Mouse (Mus musculus) neural tube, embryonic 14.5 days (tissue): ENCODE measurements around the gene Kcnb1. TPM values are rescaled to one million over a fixed set of nuclear protein-coding genes. Genes with fewer than 3 reads are reported as not detected.

Experiments used
- ATAC-seq: fragments of 200-750 bp; cut with Nextera tagmentation; 2 replicates; pipeline ENCODE4 v1.8.0; 2017; ENCODE audit warnings: low read depth, mild to moderate bottlenecking, moderate TSS enrichment, moderate library complexity
- H3K27ac ChIP-seq: fragments of 300-500 bp; sonication (generic); 2 replicates; pipeline ENCODE4 v1.5.1; 2014; ENCODE audit warnings: low read depth, mild to moderate bottlenecking, control low read depth, low read length, moderate library complexity, mixed read lengths
- H3K27me3 ChIP-seq: fragments of 300-500 bp; sonication (generic); 2 replicates; pipeline ENCODE4 v1.6.1; 2014; ENCODE audit warnings: low read length; ENCODE audit not compliant: control insufficient read depth, insufficient read depth
- H3K36me3 ChIP-seq: fragments of 300-500 bp; sonication (generic); 2 replicates; pipeline ENCODE4 v1.6.1; 2014; ENCODE audit warnings: low read length, mixed read lengths; ENCODE audit not compliant: control insufficient read depth, insufficient read depth
- H3K4me1 ChIP-seq: fragments of 300-500 bp; sonication (generic); 2 replicates; pipeline ENCODE4 v1.6.1; 2014; ENCODE audit warnings: low read length; ENCODE audit not compliant: control insufficient read depth, insufficient read depth
- H3K4me2 ChIP-seq: fragments of 300-500 bp; sonication (generic); 2 replicates; pipeline ENCODE4 v1.6.1; 2014; ENCODE audit warnings: mild to moderate bottlenecking, low read depth, low read length, control low read depth
- H3K4me3 ChIP-seq: fragments of 300-500 bp; sonication (generic); 2 replicates; pipeline ENCODE4 v1.5.1; 2014; ENCODE audit warnings: low read depth, low read length, control low read depth, mixed read lengths
- H3K9ac ChIP-seq: fragments of 300-500 bp; sonication (generic); replicated peaks from 2 replicates; pipeline ENCODE4 v1.6.1; 2014; ENCODE audit warnings: low read depth, mild to moderate bottlenecking, control low read depth, low read length, mixed read lengths
- H3K9me3 ChIP-seq: fragments of 300-500 bp; sonication (generic); 2 replicates; pipeline ENCODE4 v1.6.1; 2016; ENCODE audit warnings: low read length; ENCODE audit not compliant: control insufficient read depth
- WGBS: fragments of 180-500 bp; shearing (Covaris S2); extraction: QIAGEN DNeasy Blood & Tissue Kit; methylation state at CpG from one replicate; pipeline ENCODE4 v1.1.7; 2014; 5-methylcytosine and 5-hydroxymethylcytosine counted together
- polyA plus RNA-seq: library from polyadenylated mRNA; unstranded; fragments of >200 nt; fragmentation: Nextera tagmentation; extraction: Ambion mirVana; gene quantifications from 2 replicates; pipeline ENCODE4 v1.2.1, GENCODE M21; 2014

The Kcnb1 gene
- polyA plus RNA-seq, 1 experiment from 2014 or later: 5.4 TPM

DNA sequence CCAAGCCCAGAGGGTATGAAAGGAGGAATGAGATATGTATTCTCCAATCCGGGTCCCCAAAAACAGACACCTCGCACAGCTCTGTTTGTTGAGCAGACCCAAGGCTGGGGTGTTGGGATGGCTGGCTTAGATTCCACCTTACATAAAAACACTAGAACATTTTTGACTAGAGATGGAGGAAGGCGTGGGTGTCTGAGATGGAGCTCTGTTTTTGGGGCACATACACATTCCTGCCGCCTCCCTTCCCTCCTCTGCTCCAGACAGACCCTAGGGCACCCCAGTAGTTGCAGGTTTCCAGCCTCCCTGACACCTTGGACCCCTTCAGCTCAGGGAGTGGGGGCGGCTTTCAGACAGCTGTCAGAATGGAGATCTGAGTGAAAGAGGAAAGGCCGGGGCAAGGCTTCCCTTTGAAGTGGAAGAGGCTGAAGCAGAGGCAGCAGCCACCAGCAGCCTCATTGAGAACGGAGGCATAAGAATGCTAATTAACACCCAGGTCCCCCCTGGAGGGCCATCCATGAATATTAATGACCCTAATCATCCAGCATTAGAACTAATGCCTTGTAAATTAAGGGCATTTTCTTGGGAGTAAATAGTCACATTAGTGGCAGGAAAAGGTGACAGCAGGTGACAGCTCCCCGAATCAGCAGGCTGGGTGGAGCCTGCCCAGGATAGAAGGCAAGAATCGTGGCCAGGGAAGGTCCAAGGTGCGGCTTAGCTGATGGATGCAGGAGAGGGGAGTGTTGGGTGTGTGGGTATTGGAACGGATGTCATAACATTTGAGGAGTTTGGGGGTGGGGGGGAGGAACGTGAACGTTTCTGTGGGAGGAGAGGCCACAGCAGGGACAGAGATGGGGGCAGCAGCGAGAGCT lies 45.3 kb downstream of the Kcnb1 start:
- ATAC-seq: no peak; the same call in 1 of the 2 replicates
- no peaks in the 10 kb centered on the region for H3K36me3 ChIP-seq
- no peaks in the 10 kb centered on the region for H3K27me3 ChIP-seq
- H3K9me3 ChIP-seq: no peaks in the 10 kb centered on the region
- H3K4me3 ChIP-seq: no peak overlapping the region
- H3K9ac ChIP-seq: no peak overlapping the region
- H3K27ac ChIP-seq: 0 out of 2 replicates have a peak overlapping the region, but pooled peaks have one; percentile 4
- peaks cover 13% of the 10 kb centered on the region for H3K4me1 ChIP-seq
- WGBS: 11% methylated on average over 14 of the region's 14 CpGs
- no peak overlapping the region for H3K4me2 ChIP-seq

DNA sequence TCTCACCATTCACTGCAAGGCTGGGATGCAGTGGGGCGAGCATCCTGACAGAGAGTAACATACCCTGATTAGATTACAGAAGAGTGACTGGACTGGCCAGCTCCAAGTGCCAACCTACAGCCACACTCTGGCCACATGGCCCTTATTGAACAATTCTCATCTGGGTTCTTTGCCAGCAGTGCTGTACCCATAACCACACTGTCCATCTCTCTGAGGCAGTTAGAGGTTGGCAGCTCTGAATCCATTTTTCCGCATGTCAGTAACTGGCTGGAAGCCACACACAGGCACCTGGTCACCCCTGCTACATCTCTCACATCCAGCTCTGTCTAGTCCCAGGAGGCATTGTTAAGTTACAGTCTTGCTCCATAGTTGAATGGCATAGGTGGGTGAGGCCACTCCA lies 46.0 kb downstream of the Kcnb1 start:
- Histone ChIP-seq H3K27me3 (no peaks in the 10 kb centered on the region), H3K36me3 (no peaks in the 10 kb centered on the region), H3K4me3 (no peak overlapping the region), H3K27ac (0 out of 2 replicates have a peak overlapping the region, but pooled peaks have one; percentile 4), H3K4me2 (no peak overlapping the region), H3K9ac (no peak overlapping the region), H3K9me3 (no peaks in the 10 kb centered on the region), H3K4me1 (peaks cover 13% of the 10 kb centered on the region)
- 68% methylated on average over 2 of the region's 2 CpGs for WGBS
- no peak for ATAC-seq

DNA sequence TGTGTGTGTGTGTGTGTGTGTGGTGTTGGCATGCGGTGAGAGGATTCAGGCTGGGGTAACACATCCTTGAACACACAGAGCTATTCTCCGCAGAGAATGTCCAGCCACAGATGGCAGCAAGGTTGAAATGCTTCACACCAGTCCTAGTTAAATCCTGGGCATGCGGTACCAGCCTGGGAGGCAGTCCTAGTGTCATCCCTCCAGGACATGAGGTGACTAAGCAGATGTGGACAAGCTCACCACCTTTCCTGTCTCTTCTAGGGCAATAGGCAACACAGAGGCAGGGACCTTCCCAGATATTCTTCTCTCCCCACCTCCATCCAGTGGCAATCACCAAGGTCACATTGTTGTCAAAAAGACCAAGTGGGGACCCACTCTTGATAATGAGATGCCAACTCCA lies 47.7 kb downstream of the Kcnb1 start:
- WGBS: 97% methylated on average over 3 of the region's 3 CpGs
- no peaks in the 10 kb centered on the region for H3K9me3 ChIP-seq
- no peaks in the 10 kb centered on the region for H3K36me3 ChIP-seq

DNA sequence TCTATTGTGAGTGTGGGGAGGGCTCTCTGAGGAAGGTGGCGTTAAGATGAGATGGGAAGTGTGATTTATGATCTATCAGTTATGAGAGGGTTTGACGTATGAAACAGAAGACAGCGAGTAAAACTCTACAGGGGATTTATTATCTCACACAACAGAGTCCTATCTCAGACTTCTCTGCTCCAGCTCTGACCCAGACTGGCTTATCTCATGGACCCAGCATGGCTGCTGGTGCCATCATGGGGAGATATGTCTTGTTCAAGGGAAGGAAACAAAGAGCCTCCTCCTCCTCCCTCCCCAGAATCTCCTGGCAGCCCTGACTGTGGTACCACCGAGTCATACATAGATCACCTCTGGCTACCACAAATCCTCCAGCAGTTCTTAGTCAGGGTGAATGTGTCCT lies 48.1 kb downstream of the Kcnb1 start:
- no peaks in the 10 kb centered on the region for H3K27me3 ChIP-seq
- H3K4me2 ChIP-seq: no peak overlapping the region
- no peak for ATAC-seq
- no peaks in the 10 kb centered on the region for H3K36me3 ChIP-seq
- H3K27ac ChIP-seq: no peak overlapping the region
- peaks cover 19% of the 10 kb centered on the region for H3K4me1 ChIP-seq
- no peaks in the 10 kb centered on the region for H3K9me3 ChIP-seq
- 73% methylated on average over 4 of the region's 4 CpGs for WGBS
- H3K4me3 ChIP-seq: no peak overlapping the region
- H3K9ac ChIP-seq: no peak overlapping the region

More for the DNA sequence above, 47.7 kb downstream of the Kcnb1 start:
- H3K27me3 ChIP-seq: no peaks in the 10 kb centered on the region
- ATAC-seq: no peak
- no peak overlapping the region for H3K9ac ChIP-seq
- peaks cover 14% of the 10 kb centered on the region for H3K4me1 ChIP-seq
- H3K4me2 ChIP-seq: no peak overlapping the region
- no peak overlapping the region for H3K27ac ChIP-seq
- H3K4me3 ChIP-seq: no peak overlapping the region

DNA sequence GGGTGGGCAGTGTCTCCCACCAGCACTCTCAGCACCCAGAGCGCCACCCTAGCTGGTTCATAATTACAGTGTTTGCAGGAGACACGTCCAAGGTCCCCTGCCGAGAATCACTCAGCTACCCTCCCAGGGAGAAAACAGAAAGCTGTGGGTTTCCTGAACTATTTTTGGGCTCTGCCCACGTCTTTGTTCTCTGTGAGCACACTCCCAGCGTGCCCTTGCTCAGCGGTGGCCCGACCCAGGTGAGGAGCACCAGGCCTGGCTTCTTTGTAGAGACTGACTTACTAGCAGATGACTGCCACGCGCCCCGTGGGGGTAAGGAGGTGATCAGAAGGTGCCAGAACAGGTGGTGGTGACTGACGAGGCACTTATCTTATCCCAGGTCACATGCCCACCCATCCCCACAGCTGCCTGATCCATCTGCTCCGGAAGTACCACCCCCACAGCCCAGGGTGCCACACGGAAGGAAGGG lies 50.1 kb downstream of the Kcnb1 start:
- Histone ChIP-seq H3K4me2 (no peak overlapping the region), H3K27ac (no peak overlapping the region), H3K4me1 (peaks cover 20% of the 10 kb centered on the region), H3K36me3 (no peaks in the 10 kb centered on the region), H3K27me3 (no peaks in the 10 kb centered on the region), H3K9me3 (no peaks in the 10 kb centered on the region), H3K4me3 (no peak overlapping the region), H3K9ac (no peak overlapping the region)
- ATAC-seq: no peak
- WGBS: 73% methylated on average over 13 of the region's 13 CpGs

DNA sequence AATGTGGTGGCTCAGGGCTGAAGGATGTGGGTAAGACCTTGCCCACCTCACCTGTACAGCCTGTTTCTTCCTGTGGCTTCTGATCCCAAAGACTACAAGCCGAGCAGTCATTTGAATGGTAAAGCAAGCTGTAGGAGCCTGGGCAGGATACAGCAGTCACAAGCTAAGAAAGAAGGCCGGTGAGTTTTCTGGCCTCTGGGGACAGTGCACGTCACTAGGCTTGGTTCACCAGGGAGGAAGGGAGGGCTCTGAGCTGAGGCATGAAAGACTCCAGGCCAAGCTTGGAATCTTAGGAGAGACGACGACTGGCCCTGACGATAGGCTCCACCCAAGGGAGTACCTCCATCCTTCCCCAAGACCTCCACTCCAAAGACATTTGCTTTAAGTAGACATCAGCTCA lies 51.3 kb downstream of the Kcnb1 start:
- 68% methylated on average over 6 of the region's 6 CpGs for WGBS

DNA sequence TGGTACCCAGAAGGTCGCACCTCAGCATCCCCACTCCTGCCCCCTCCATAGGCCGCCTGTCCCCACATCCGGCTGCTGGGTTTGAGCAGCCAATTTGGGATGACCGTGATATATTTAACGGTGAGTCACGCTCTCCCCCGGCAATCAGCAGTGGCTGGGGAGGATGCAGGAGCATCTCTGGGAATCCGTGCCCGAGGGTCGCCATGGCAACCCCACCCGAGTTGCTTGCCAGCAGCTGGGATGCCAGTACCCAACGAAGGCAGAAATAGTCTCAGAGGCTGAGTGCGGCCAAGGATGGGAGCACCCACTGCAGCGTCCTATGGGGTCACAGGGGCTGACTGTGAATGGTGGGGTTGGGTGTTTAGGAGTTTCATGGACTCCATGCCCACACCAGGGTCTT lies 53.0 kb downstream of the Kcnb1 start:
- H3K27ac ChIP-seq: no peak overlapping the region
- H3K27me3 ChIP-seq: no peaks in the 10 kb centered on the region
- H3K9ac ChIP-seq: no peak overlapping the region
- no peaks in the 10 kb centered on the region for H3K36me3 ChIP-seq
- ATAC-seq: peak; percentile 79
- H3K9me3 ChIP-seq: no peaks in the 10 kb centered on the region
- 24% methylated on average over 14 of the region's 14 CpGs for WGBS
- H3K4me2 ChIP-seq: no peak overlapping the region
- peaks cover 10% of the 10 kb centered on the region for H3K4me1 ChIP-seq
- no peak overlapping the region for H3K4me3 ChIP-seq

More for the DNA sequence above, 51.3 kb downstream of the Kcnb1 start:
- Histone ChIP-seq H3K9ac (no peak overlapping the region), H3K27ac (no peak overlapping the region), H3K4me3 (no peak overlapping the region), H3K4me1 (peaks cover 10% of the 10 kb centered on the region), H3K9me3 (no peaks in the 10 kb centered on the region), H3K4me2 (no peak overlapping the region), H3K36me3 (no peaks in the 10 kb centered on the region), H3K27me3 (no peaks in the 10 kb centered on the region)
- no peak for ATAC-seq

DNA sequence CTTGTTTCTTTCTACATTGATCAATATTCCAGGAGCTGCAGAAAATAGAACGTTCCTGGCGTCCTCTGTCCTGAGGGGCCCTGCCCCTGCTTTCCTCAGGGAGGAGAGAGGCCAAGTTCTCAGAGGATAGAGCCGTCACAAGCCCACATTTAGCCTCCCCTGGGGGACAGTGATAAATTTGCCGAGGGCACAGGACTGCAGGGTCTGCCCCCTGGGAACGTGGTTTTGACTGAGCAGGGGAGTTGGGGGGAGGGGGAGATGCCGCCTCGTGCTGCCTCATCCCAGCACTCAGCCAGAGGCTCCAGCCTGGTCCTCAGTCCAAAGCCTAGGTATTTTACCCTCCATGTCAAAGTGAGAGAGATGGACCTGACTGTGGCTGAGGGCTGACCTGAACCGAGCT lies 57.9 kb downstream of the Kcnb1 start:
- 27% methylated on average over 8 of the region's 8 CpGs for WGBS
- Histone ChIP-seq H3K9ac (no peak overlapping the region), H3K27ac (no peak overlapping the region), H3K4me2 (no peak overlapping the region), H3K27me3 (no peaks in the 10 kb centered on the region), H3K9me3 (no peaks in the 10 kb centered on the region), H3K36me3 (no peaks in the 10 kb centered on the region), H3K4me1 (peaks cover 23% of the 10 kb centered on the region), H3K4me3 (no peak overlapping the region)
- no peak for ATAC-seq

DNA sequence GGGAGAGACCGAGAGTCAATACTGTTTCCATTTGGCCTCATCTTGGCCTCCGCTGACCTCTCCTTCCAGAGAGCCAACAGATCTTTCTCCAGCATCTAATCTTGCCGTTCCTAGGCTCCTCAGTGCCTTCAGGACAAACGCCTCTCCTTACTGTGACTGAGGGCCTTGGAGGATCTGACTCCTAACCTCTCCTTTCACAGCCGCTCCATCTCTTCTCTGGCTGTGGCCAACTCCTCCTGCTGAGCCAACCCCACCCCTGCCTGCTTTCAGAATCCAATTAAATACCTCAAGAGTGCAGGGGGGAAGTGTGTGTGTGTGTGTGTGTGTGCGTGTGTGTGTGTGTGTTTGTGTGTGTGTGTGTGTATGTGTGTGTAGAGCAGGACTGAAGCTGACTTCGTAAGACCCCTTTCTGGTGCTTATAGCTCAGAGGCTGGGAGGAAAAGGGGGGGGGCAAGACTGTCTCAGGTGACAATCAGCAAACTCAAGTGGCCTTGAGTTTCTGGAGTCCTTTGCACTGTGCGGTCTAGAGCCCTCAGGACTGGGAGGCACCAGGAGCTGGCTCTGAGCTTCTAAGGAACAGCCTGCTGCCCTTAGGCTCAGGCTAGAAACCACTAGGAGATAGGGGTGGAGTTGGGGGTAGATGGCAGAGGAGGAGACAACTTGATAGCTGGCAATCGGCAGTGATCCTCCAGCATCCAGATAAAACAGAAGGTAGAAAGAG lies 59.7 kb downstream of the Kcnb1 start:
- Histone ChIP-seq H3K4me3 (no peak overlapping the region), H3K4me1 (peaks cover 17% of the 10 kb centered on the region), H3K36me3 (no peaks in the 10 kb centered on the region), H3K4me2 (0 out of 2 replicates have a peak overlapping the region, but pooled peaks have one; percentile 8), H3K9me3 (no peaks in the 10 kb centered on the region), H3K27ac (peak overlapping the region; percentile 40), H3K27me3 (no peaks in the 10 kb centered on the region), H3K9ac (peak overlapping the region; percentile 16; the same call in 1 of the 2 replicates)
- ATAC-seq: 0 out of 2 replicates have a peak, but pooled peaks have one; percentile 28
- 38% methylated on average over 9 of the region's 9 CpGs for WGBS
